Mouse (Mus musculus) hindbrain, embryonic 12.5 days (tissue): Measurements from ENCODE around the gene Acer3. TPM values are rescaled to one million over a fixed set of nuclear protein-coding genes. Genes with fewer than 3 reads are reported as not detected.

Experiments used
- ATAC-seq: fragments of 200-750 bp; cut with Nextera tagmentation; 2 replicates; pipeline ENCODE4 v1.8.0; 2017; ENCODE audit warnings: moderate TSS enrichment; ENCODE audit not compliant: low FRiP score
- H3K27ac ChIP-seq: fragments of 300-500 bp; sonication (generic); 2 replicates; pipeline ENCODE4 v1.5.1; 2016; ENCODE audit warnings: mild to moderate bottlenecking
- H3K27me3 ChIP-seq: fragments of 300-500 bp; sonication (generic); 2 replicates; pipeline ENCODE4 v1.6.1; 2016; ENCODE audit warnings: mild to moderate bottlenecking
- H3K36me3 ChIP-seq: fragments of 300-500 bp; sonication (generic); 2 replicates; pipeline ENCODE4 v1.6.1; 2016; ENCODE audit warnings: mild to moderate bottlenecking
- H3K4me1 ChIP-seq: fragments of 300-500 bp; sonication (generic); 2 replicates; pipeline ENCODE4 v1.6.1; 2016
- H3K4me2 ChIP-seq: fragments of 300-500 bp; sonication (generic); replicated peaks from 2 replicates; pipeline ENCODE4 v1.6.1; 2016; ENCODE audit warnings: mild to moderate bottlenecking
- H3K4me3 ChIP-seq: fragments of 300-500 bp; sonication (generic); 2 replicates; pipeline ENCODE4 v1.5.1; 2016; ENCODE audit warnings: mild to moderate bottlenecking
- H3K9ac ChIP-seq: fragments of 300-500 bp; sonication (generic); 2 replicates; pipeline ENCODE4 v1.6.1; 2016; ENCODE audit warnings: mild to moderate bottlenecking, moderate library complexity
- H3K9me3 ChIP-seq: fragments of 300-500 bp; sonication (generic); replicated peaks from 2 replicates; pipeline ENCODE4 v1.6.1; 2016; ENCODE audit warnings: mild to moderate bottlenecking
- WGBS: fragments of 180-500 bp; shearing (Covaris S2); methylation state at CpG from one replicate; pipeline ENCODE4 v1.1.7; 2016; 5-methylcytosine and 5-hydroxymethylcytosine counted together
- polyA plus RNA-seq: library from polyadenylated mRNA; unstranded; fragments of >200 nt; fragmentation: Nextera tagmentation; extraction: Ambion mirVana; gene quantifications from 2 replicates; pipeline ENCODE4 v1.2.1, GENCODE M21; 2016

The Acer3 gene
- polyA plus RNA-seq, 1 experiment from 2014 or later = 15.8 TPM

GRCm38 (mm10) chr7:98202946-98203345 lies 118.1 kb downstream of the Acer3 start:
- Histone ChIP-seq H3K9me3 (no peaks in the 10 kb centered on the region), H3K9ac (no peak overlapping the region), H3K27ac (no peak overlapping the region), H3K4me2 (no peak overlapping the region), H3K4me1 (no peaks in the 10 kb centered on the region), H3K4me3 (no peak overlapping the region), H3K27me3 (no peaks in the 10 kb centered on the region; the same call in 1 of the 2 replicates), H3K36me3 (no peaks in the 10 kb centered on the region)
- no peak for ATAC-seq
- 77% methylated on average over 4 of the region's 4 CpGs for WGBS

- H3K4me1 ChIP-seq = no peaks in the 10 kb centered on the region
- WGBS = 82% methylated on average over 5 of the region's 5 CpGs
Measured at GRCm38 (mm10) chr7:98201493-98202028, 119.4 kb downstream of the Acer3 start.

DNA sequence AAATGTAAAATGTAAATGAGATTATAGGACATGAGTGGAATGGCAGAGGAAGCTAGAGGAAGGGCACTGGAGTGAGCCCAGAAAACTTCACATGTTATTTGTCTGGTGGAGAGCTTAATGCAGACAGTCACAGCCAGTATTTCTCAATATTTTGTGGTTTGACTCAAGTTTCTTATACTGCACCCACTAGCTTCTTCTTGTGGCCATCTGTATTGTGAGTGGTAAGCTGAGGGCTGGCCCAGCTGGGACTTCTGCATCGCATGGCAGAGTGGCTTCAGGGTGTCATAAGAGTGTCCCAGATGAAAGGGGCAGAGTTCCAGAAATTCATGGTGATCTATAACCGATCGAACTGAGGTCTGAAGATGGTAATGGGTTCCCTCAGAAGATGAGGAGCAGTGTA lies 120.6 kb downstream of the Acer3 start:
- Histone ChIP-seq H3K4me1 (no peaks in the 10 kb centered on the region), H3K27ac (no peak overlapping the region), H3K4me2 (no peak overlapping the region), H3K9me3 (no peaks in the 10 kb centered on the region), H3K9ac (no peak overlapping the region), H3K36me3 (no peaks in the 10 kb centered on the region), H3K4me3 (no peak overlapping the region), H3K27me3 (peaks cover 17% of the 10 kb centered on the region)
- ATAC-seq = no peak
- WGBS = 89% methylated on average over 3 of the region's 3 CpGs

More at GRCm38 (mm10) chr7:98201493-98202028, 119.4 kb downstream of the Acer3 start:
- peaks cover 6% of the 10 kb centered on the region for H3K27me3 ChIP-seq
- H3K4me3 ChIP-seq = no peak overlapping the region
- H3K27ac ChIP-seq = no peak overlapping the region
- no peak overlapping the region for H3K9ac ChIP-seq
- no peaks in the 10 kb centered on the region for H3K36me3 ChIP-seq
- H3K4me2 ChIP-seq = no peak overlapping the region
- no peak for ATAC-seq
- H3K9me3 ChIP-seq = no peaks in the 10 kb centered on the region

DNA sequence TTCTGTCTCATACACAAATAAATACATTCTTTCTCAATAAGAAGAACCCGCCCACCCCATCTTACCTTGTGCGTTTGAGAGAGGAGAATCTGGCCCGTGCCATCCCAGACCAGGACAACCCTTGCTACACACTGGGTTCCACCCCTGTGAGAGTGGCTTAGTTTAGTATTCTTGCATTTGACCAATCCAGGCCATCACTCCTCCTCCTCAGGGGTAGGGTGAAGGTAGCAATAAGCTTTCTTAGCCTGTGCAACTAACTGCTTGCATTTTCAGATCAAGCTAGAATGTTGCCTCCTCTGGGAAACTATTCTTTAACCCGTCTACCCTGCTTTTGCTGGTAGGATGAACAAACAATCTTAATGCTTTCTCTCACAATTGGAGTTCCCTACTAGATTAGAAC lies 121.6 kb downstream of the Acer3 start, which contains the start of gene B3gnt6:
Gene B3gnt6, minus strand, starts transcription at position 101 of the 400 bp plus-strand sequence.
- H3K9ac ChIP-seq = no peak within 1 kb of the TSS
- no peaks in the 10 kb centered on the region for H3K9me3 ChIP-seq
- no peak within 1 kb of the TSS for H3K27ac ChIP-seq
- peaks cover 28% of the 10 kb centered on the region for H3K27me3 ChIP-seq
- no peak within 1 kb of the TSS for H3K4me3 ChIP-seq
- WGBS = 89% methylated on average over 4 of the region's 4 CpGs
- H3K4me2 ChIP-seq = no peak within 1 kb of the TSS
- H3K4me1 ChIP-seq = peaks cover 2% of the 10 kb centered on the region
- no peak for ATAC-seq
- H3K36me3 ChIP-seq = no peaks in the 10 kb centered on the region

GRCm38 (mm10) chr7:98195151-98195801 lies 125.7 kb downstream of the Acer3 start:
- H3K27ac ChIP-seq = no peak overlapping the region
- H3K9me3 ChIP-seq = no peaks in the 10 kb centered on the region
- ATAC-seq = no peak
- H3K4me1 ChIP-seq = peaks cover 16% of the 10 kb centered on the region
- no peak overlapping the region for H3K4me2 ChIP-seq
- no peak overlapping the region for H3K4me3 ChIP-seq
- WGBS = 44% methylated on average over 10 of the region's 10 CpGs
- H3K9ac ChIP-seq = no peak overlapping the region
- peaks cover 62% of the 10 kb centered on the region for H3K27me3 ChIP-seq
- no peaks in the 10 kb centered on the region for H3K36me3 ChIP-seq

DNA sequence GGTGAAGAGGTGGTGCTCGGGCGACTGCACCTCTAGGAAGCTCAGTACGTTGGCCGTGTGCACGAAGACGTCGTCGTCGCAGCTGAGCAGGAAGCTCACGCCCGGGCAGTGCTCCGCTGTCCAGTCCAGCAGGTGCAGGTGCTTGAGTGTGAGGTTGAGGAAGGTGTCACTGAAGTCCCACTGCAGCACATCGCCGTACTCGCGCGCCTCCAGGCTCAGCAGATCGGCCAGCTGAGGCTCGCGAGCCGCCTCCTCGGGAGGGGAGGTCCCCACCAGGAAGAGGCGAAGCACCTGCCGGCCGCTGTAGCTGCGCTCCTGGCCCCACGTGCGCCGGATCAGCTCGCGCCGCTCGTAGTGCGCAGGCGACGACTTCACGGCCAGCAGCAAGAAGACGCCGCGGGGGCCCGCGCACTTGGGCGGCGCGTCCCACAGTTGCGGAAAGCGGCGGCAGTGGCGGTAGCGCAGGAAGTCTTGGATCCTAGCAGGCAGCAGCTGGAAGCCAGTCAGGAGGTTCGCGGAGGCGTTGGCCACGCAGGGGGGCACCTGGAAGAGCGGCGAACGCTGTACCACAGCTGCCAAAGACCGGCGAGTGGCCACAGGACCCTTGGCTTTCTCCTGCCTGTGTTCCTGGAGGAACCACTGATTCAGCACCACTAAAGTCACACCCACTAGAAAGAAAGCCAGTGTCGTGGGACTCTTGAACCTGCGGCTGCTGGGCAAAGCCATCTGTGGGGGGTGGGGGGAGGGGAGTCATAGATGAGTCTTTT lies 126.8 kb downstream of the Acer3 start:
- no peaks in the 10 kb centered on the region for H3K36me3 ChIP-seq
- peak overlapping the region; percentile 46 for H3K4me3 ChIP-seq
- no peaks in the 10 kb centered on the region for H3K9me3 ChIP-seq
- peak overlapping the region; percentile 89 for H3K4me2 ChIP-seq
- H3K4me1 ChIP-seq = peaks cover 16% of the 10 kb centered on the region
- H3K27me3 ChIP-seq = peaks cover 71% of the 10 kb centered on the region
- H3K9ac ChIP-seq = peak overlapping the region; percentile 41
- WGBS = 2% methylated on average over 61 of the region's 61 CpGs
- no peak overlapping the region for H3K27ac ChIP-seq
- ATAC-seq = peak; percentile 64

- no peak overlapping the region for H3K27ac ChIP-seq
- peak; percentile 51 for ATAC-seq
- H3K9me3 ChIP-seq = no peaks in the 10 kb centered on the region
- peak overlapping the region; percentile 46 for H3K4me3 ChIP-seq
- peaks cover 77% of the 10 kb centered on the region for H3K27me3 ChIP-seq
- H3K4me2 ChIP-seq = peak overlapping the region; percentile 89
- no peaks in the 10 kb centered on the region for H3K36me3 ChIP-seq
- 5% methylated on average over 36 of the region's 36 CpGs for WGBS
- peaks cover 16% of the 10 kb centered on the region for H3K4me1 ChIP-seq
- peak overlapping the region; percentile 41 for H3K9ac ChIP-seq
Measured at GRCm38 (mm10) chr7:98193515-98194025, 127.4 kb downstream of the Acer3 start.

DNA sequence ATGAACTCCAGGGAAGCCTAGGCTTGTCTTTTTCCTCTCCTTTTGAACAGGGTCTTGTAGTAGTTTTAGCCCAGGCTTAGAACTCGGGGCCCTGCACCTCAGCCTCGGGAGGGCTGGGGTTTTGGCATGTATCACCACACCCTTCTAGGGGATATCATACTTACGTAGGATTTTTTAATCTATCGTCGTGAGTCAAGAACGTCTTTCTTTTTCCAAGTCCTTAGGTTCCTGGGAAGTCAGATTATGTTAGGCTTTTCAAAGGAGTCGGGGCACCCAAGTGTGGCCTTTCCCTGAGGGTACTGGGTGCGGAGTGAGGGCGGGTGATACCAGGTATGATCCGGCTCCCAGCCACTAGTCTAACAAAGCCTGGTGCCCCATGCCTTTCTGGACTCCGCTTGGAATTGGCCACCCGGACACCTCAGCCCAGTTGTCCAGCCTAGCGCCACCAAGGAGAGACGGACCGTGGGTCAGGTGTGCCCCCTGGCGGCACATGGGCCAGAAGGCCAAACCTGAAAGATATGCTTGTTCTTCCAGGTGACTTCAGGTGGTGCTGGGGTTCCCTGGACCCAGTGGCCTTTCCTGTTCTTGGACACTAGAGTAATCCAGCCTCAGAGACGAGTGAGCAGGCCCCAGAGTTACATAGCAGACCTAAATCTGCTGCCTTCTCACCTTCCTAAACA lies 129.3 kb downstream of the Acer3 start:
- WGBS = 65% methylated on average over 17 of the region's 17 CpGs
- peaks cover 72% of the 10 kb centered on the region for H3K27me3 ChIP-seq
- H3K4me2 ChIP-seq = no peak overlapping the region
- no peak overlapping the region for H3K9ac ChIP-seq
- ATAC-seq = no peak
- H3K4me3 ChIP-seq = no peak overlapping the region
- H3K9me3 ChIP-seq = no peaks in the 10 kb centered on the region
- peaks cover 21% of the 10 kb centered on the region for H3K4me1 ChIP-seq
- no peaks in the 10 kb centered on the region for H3K36me3 ChIP-seq
- H3K27ac ChIP-seq = no peak overlapping the region

DNA sequence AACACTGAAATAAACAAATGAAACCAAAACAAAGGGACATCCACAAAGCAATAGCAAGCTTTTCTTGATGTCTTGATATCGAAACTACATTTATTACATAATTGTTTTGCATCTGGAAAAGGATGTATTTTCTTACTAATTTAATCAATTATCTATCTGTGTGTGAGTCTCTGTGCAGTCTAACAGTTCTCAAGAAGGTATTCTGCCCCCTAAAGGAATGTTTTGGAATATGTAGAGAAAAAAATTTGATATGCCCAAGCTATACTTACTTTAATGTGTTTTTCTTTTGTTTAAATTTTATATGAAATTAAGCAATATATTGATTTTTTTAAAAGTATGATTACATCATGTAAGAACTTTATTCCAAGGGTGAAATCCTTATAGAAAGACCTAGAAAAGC lies 130.4 kb downstream of the Acer3 start:
- H3K4me3 ChIP-seq = no peak overlapping the region
- peaks cover 61% of the 10 kb centered on the region for H3K27me3 ChIP-seq
- no peak for ATAC-seq
- H3K9me3 ChIP-seq = no peaks in the 10 kb centered on the region
- 79% methylated on average over 1 of the region's 1 CpGs for WGBS
- H3K36me3 ChIP-seq = no peaks in the 10 kb centered on the region
- H3K4me1 ChIP-seq = peaks cover 29% of the 10 kb centered on the region
- H3K4me2 ChIP-seq = no peak overlapping the region
- H3K27ac ChIP-seq = no peak overlapping the region
- no peak overlapping the region for H3K9ac ChIP-seq

DNA sequence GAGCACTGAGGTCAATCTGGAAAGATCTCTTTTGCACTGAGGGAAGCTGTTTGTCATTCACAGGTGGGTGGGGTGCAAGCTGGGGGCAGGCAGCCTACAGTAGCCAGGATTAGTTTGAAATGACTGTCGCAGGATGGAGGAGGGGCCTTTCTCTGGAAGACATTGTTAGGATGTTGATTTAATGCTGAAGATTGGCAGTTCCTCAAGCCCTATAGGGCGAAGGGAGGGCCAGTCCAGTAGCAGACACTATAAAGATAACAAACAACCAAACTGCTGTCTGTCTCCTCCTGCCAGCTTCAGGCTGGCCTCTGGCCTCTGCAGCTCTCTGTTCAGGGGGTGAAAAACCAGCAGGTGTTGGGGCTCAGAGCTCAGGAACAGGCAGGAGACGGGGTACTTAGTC lies 131.3 kb downstream of the Acer3 start:
- Histone ChIP-seq H3K27me3 (peaks cover 53% of the 10 kb centered on the region), H3K36me3 (no peaks in the 10 kb centered on the region), H3K9ac (no peak overlapping the region), H3K9me3 (no peaks in the 10 kb centered on the region), H3K27ac (no peak overlapping the region), H3K4me1 (peaks cover 37% of the 10 kb centered on the region), H3K4me3 (no peak overlapping the region), H3K4me2 (no peak overlapping the region)
- 43% methylated on average over 3 of the region's 3 CpGs for WGBS
- no peak for ATAC-seq

DNA sequence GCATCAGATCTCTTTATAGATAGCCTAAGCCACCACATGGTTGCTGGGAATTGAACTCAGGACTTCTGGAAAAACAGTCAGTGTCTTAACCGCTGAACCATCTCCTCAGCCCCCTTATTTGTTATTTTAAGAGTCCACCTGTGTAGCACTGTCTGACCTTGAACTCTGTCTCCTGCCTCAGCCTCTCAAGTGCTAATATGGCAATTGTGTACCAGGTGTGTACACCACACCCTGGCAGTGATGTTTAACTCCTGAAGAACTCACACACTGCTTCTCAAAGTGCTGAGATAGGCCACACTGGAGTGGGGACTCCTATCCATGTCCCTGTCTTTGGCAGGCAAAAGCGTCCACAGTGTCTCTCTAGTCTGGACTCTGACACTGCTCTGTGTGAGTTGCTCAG lies 132.3 kb downstream of the Acer3 start:
- no peak for ATAC-seq

GRCm38 (mm10) chr7:98188238-98188637 lies 132.8 kb downstream of the Acer3 start:
- Histone ChIP-seq H3K27me3 (peaks cover 38% of the 10 kb centered on the region), H3K9ac (no peak overlapping the region), H3K4me2 (no peak overlapping the region), H3K36me3 (no peaks in the 10 kb centered on the region), H3K4me3 (no peak overlapping the region), H3K27ac (no peak overlapping the region), H3K9me3 (no peaks in the 10 kb centered on the region), H3K4me1 (peaks cover 23% of the 10 kb centered on the region)
- no peak for ATAC-seq
- 100% methylated on average over 2 of the region's 2 CpGs for WGBS

More for the DNA sequence above, 132.3 kb downstream of the Acer3 start:
- Histone ChIP-seq H3K4me2 (no peak overlapping the region), H3K27me3 (peaks cover 42% of the 10 kb centered on the region), H3K9ac (no peak overlapping the region), H3K36me3 (no peaks in the 10 kb centered on the region), H3K4me1 (peaks cover 28% of the 10 kb centered on the region), H3K4me3 (no peak overlapping the region), H3K9me3 (no peaks in the 10 kb centered on the region), H3K27ac (no peak overlapping the region)
- WGBS = 87% methylated on average over 2 of the region's 2 CpGs
